Mouse (Mus musculus) kidney, postnatal 14 days (tissue): ENCODE results near the gene Mast4.

Experiments used
- DNase-seq: peaks from one replicate; pipeline ENCODE4 v3.0.0; 2022; ENCODE audit warnings: mixed read lengths

Mast4 gene

GRCm38 (mm10) chr13:103238034-103238705, 96.1 kb downstream of the Mast4 start:
- DNase-seq = peak; percentile 79

GRCm38 (mm10) chr13:103232171-103232570, 102.1 kb downstream of the Mast4 start:
- no peak for DNase-seq

- no peak for DNase-seq
These were observed 105.2 kb downstream of the Mast4 start for GRCm38 (mm10) chr13:103229069-103229468.

- DNase-seq = no peak
These were observed 108.1 kb downstream of the Mast4 start for GRCm38 (mm10) chr13:103225895-103226815.

DNA sequence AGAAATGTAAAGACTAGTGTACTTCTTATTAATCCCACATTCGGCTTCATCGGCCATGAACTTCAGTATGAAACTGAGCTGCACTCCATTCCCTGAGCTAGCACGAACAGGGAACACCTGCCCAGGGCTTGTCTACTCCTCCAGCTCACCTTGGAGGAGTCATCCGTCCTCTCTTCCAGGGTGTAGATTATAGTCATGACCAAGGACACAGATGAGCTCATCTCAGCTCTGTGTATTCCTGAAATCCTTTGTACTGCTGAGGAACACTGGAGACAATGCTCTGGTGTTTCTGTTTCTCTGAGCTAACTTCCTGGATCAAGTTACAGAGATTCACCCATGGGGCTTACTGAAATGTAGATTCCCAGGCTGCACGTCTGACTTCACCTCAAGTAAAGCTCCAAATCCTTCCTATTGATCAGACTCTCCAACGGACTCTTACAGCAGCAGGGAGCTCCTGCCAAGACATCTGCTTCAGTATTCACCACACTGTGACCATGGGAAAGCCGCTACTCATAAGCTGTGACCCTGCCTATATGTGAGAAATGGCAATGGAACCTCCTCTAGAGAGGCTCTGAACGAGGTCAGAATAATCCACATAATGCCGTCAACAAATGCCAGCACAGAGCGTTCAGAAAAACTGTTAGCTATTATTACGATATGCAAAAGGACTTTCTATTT, 108.9 kb downstream of the Mast4 start:
- DNase-seq = peak; percentile 30

DNA sequence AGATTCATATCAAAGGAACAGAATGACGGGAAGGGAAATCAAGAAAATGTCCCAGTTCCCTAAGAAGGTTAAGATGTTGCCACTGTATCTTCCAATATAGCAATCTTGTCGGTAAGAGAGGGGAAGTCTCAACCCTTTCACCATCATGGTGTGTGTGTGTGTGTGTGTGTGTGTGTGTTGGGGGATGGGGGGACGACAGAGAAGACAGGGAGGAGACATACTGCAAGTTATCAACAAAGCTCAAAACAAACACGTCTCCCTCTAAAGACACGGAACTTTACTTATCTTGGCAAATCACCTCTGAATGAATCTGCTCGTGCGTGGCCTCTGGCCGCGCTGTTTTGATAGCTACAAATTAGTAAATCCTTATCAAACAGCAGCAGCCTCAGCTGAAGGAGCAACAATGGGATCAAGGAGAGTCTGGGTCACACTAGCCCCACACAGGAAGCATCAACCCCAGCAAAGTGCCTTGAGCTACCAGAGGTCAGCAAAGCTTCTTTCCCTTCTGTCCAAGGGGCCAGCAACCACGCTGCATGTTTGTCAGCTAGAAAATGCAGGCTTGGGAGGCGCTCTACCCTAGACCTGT, 113.7 kb downstream of the Mast4 start:
- DNase-seq = no peak

DNA sequence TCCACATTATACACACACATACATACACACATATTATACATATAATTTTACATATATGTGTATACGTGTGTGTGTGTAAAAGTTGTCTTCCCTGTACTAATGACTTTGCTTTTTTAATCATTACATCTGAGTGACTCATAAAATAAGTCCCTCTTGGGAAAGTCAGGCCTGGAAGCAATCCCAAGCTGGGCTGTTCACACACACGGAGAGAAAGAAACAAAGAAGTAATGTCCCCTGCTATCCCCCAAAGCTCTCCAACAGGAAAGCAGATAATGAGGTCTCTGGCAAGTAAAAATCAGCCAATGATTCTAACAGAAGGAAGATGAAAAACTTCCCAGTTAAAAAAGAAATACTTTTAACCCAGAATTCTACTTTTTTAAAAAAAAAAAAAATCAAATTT, 114.3 kb downstream of the Mast4 start:
- DNase-seq = no peak

DNA sequence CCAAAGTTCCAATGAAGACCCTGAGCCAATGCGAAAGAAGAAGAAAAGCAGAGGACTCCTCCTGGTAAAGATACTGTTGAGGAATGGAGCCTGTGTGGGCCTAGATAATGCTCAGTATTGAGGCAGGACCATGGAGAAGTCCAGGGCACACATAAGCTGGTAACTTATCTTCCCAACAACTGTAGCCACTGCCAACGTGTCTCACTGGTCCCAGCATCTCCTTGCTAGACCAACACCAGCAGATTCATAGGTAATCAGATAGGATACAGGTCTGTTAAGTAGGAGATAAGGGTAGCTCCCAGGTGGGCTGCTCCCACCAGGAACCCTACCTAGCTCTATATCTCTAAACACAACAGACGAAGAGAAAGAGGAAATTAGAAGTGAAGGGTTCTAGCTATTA, 116.8 kb downstream of the Mast4 start:
- DNase-seq = no peak

GRCm38 (mm10) chr13:103214506-103214905, 119.8 kb downstream of the Mast4 start:
- DNase-seq = no peak

DNA sequence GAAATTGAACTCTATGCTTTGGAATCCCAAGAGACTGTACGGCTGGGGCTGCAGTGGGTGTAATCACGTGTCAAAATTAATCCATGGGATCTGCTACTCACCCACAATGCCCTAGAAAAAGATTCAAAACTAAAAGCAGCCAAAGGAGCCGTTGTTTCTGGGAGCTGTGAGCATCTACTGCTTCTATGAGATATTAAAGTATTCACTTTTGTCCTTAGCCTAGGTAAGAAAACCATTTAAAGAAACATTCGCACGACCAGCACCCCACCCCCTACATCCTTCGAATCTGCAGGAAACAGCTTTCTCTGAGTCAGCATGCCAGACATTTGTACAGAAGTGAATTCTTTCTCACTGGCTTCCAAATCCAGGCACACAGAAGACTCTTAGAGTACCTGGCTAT, 122.3 kb downstream of the Mast4 start:
- no peak for DNase-seq

GRCm38 (mm10) chr13:103211501-103211941, 122.8 kb downstream of the Mast4 start:
- DNase-seq = peak; percentile 48

GRCm38 (mm10) chr13:103210746-103211145, 123.6 kb downstream of the Mast4 start:
- no peak for DNase-seq

GRCm38 (mm10) chr13:103207199-103207598, 127.1 kb downstream of the Mast4 start:
- no peak for DNase-seq

- no peak for DNase-seq
These were observed 127.7 kb downstream of the Mast4 start for GRCm38 (mm10) chr13:103206644-103207043.

DNA sequence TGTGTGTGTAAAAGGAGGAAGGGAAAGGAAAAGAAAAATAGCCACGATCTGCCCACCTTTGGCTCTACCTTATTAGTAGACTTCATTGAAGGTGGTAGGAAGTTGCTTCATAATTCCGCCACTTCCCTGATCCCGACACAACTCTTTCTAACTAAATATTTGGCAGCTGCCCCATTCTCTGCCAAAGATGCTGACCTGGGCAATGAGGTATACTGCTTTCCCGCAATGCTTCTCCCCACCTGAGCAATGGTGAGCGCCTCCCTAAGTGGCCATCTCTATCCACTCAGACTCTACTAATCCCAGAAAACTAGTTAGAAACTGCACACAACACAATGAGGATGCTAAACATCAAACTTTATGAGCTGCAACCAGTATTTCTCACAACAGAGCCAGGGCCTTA, 129.1 kb downstream of the Mast4 start:
- no peak for DNase-seq

DNA sequence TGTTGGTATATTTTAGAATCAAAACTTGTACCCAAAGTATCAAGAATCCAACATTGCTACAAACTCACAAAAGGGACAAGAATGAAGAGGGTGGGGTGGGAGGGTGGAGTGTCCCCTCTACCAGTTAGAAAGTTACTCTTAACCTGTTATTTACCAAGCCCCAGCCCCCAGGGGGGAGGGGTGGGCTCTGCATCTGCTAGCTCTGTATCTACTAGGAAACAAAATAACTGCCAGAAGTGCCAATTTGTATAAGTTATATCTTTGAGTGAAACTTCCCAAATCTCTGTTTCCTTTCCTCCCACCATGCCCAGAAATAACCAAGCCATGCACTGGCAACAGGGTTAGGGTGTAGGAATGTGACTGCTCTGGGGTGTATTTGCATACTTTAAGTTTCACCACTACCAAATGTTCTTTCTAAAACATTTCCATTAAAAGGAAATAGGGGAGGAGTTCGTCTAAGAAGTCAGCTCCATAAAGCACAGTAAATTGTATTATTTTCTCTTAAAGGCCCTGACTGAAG, 130.9 kb downstream of the Mast4 start:
- no peak for DNase-seq

DNA sequence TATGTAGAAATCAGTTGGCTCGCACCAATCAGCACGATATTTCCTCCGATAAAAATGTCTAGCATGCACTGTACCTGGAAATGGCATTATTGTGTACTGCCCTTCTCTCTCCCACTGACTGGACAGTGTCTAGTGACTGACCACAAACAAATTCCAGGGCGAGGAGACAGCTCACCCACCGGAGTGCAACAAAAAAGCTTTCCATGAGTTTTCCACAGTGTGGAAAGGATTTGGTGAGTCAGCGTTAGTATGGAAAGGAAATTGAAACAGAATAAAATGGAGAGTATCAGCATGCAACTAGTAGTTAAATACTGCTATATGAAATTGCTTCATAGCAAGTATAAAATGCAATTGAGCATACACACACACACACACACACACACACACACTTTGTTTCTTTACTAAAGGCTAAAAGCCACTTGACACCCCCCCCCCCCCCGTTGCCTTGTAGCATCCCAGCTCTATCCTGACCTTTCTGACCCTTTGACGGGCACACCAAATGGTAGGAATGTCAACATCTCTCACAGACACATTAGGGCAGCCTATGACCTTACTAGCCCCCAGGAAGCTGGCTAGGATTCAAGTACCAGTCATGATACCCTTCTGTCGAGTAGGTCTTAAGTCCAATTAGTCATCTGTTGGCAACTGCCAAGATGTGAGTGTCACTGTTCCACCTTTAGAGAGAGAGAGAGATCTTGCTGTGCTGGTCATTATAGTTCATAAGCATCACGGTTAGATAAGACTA, 133.1 kb downstream of the Mast4 start:
- no peak for DNase-seq

DNA sequence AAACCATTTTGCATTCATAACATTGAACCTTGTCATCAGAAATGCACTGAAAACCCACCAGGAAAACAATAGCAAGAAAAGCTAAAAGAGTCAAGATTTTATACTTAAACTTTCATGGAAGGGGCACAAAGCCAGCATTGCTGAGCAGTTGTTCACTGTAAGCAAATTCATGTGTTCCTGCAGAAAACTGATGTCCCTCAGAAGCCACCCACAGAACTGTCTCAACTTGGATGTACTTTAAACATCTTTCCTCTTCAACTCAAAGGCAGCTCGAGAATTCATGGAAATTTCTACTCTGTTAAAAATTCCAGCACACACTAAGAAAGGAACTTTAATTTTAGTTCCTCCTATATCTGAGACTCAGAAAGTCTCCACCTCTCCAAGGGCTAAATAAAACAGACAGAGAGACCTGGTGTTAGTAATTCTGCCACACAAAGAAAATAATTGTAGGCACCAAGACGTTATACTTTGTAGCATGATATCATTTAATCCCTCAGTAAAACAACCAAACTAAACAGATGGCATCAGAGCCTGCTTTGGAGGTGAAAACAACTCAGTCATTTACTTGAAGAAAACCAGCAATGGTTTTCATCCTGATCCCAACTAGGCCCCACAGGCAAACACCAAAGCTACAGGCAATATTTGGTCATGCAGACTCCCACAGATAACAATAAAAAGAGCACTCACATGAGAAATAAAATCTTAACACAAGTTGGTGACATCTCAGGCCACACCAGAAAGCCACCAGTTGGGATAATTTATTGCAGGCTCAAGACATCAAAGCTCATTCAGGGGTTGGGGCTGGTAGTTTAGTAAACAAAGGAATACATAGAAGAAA, 134.3 kb downstream of the Mast4 start:
- DNase-seq = no peak

GRCm38 (mm10) chr13:103198210-103198940, 135.9 kb downstream of the Mast4 start:
- DNase-seq = no peak

- peak; percentile 28 for DNase-seq
These were observed 138.0 kb downstream of the Mast4 start for GRCm38 (mm10) chr13:103196307-103196706.
